Mouse (Mus musculus): ENCODE data around the gene Rarres1. TPM values are rescaled to one million over a fixed set of nuclear protein-coding genes. Genes with fewer than 3 reads are reported as not detected.

Rarres1 gene
- polyA plus RNA-seq, 1 experiment: not detected

GRCm38 (mm10) chr3:67508216-67508892, 7.0 kb downstream of the Rarres1 start:
- H3K79me2 ChIP-seq (ENCODE audit: control insufficient read depth, insufficient read depth): no peaks in the 10 kb centered on the region

GRCm38 (mm10) chr3:67505286-67505685, 10.0 kb downstream of the Rarres1 start:
- Histone ChIP-seq H3ac (ENCODE audit: control insufficient read depth, insufficient read length) (no peak overlapping the region), H3K36me3 (ENCODE audit: control insufficient read depth, insufficient read depth) (no peaks in the 10 kb centered on the region), H3K79me2 (ENCODE audit: control insufficient read depth, insufficient read depth) (no peaks in the 10 kb centered on the region), H3K4me3 (no peak overlapping the region), H3K27me3 (ENCODE audit: control insufficient read depth, insufficient read depth, insufficient read length) (no peaks in the 10 kb centered on the region), H3K4me2 (ENCODE audit: low read depth) (no peak overlapping the region)
- TF ChIP-seq POLR2A (IDR thresholded peaks at IDR 0.05; ENCODE audit: insufficient read length, low read depth) (no peak), SRF (IDR thresholded peaks at IDR 0.05; ENCODE audit: control insufficient read depth, insufficient read length, low read depth) (no peak), MYOG (IDR thresholded peaks at IDR 0.05; ENCODE audit: control insufficient read depth in 1 of 3, insufficient read depth in 1 of 3, insufficient read length in 2 of 3, low read depth in 2 of 3) (no peak), REST (IDR thresholded peaks at IDR 0.05; ENCODE audit: insufficient read depth, insufficient read length) (no peak), TCF12 (IDR thresholded peaks at IDR 0.05; ENCODE audit: insufficient read depth, poor library complexity, severe bottlenecking) (no peak), E2F4 (IDR thresholded peaks at IDR 0.05; ENCODE audit: insufficient read depth) (no peak), MAX (IDR thresholded peaks at IDR 0.05; ENCODE audit: low read depth) (no peak), TCF3 (IDR thresholded peaks at IDR 0.05; ENCODE audit: insufficient read length, low read depth) (no peak), USF1 (IDR thresholded peaks at IDR 0.05; ENCODE audit: low read depth) (no peak), CEBPB (IDR thresholded peaks at IDR 0.05; ENCODE audit: insufficient read depth, poor library complexity, severe bottlenecking) (no peak), MYOD1 (IDR thresholded peaks at IDR 0.05; ENCODE audit: control insufficient read depth in 1 of 3, insufficient read length in 2 of 3, low read depth in 2 of 3) (no peak), POLR2AphosphoS2 (IDR thresholded peaks at IDR 0.05; ENCODE audit: insufficient read length, low read depth) (no peak)

More at GRCm38 (mm10) chr3:67508216-67508892, 7.0 kb downstream of the Rarres1 start:
- Histone ChIP-seq H3K27me3 (ENCODE audit: control insufficient read depth, insufficient read depth, insufficient read length) (no peaks in the 10 kb centered on the region), H3ac (ENCODE audit: control insufficient read depth, insufficient read length) (no peak overlapping the region), H3K36me3 (ENCODE audit: control insufficient read depth, insufficient read depth) (no peaks in the 10 kb centered on the region), H3K4me3 (no peak overlapping the region), H3K4me2 (ENCODE audit: low read depth) (no peak overlapping the region)
- TF ChIP-seq POLR2A (IDR thresholded peaks at IDR 0.05; ENCODE audit: insufficient read length, low read depth) (no peak), MYOG (IDR thresholded peaks at IDR 0.05; ENCODE audit: control insufficient read depth in 1 of 3, insufficient read depth in 1 of 3, insufficient read length in 2 of 3, low read depth in 2 of 3) (no peak), CEBPB (IDR thresholded peaks at IDR 0.05; ENCODE audit: insufficient read depth, poor library complexity, severe bottlenecking) (no peak), REST (IDR thresholded peaks at IDR 0.05; ENCODE audit: insufficient read depth, insufficient read length) (no peak), SRF (IDR thresholded peaks at IDR 0.05; ENCODE audit: control insufficient read depth, insufficient read length, low read depth) (no peak), POLR2AphosphoS2 (IDR thresholded peaks at IDR 0.05; ENCODE audit: insufficient read length, low read depth) (no peak), TCF3 (IDR thresholded peaks at IDR 0.05; ENCODE audit: insufficient read length, low read depth) (no peak), E2F4 (IDR thresholded peaks at IDR 0.05; ENCODE audit: insufficient read depth) (no peak), MAX (IDR thresholded peaks at IDR 0.05; ENCODE audit: low read depth) (no peak), MYOD1 (IDR thresholded peaks at IDR 0.05; ENCODE audit: control insufficient read depth in 1 of 3, insufficient read length in 2 of 3, low read depth in 2 of 3) (no peak), USF1 (IDR thresholded peaks at IDR 0.05; ENCODE audit: low read depth) (no peak), TCF12 (IDR thresholded peaks at IDR 0.05; ENCODE audit: insufficient read depth, poor library complexity, severe bottlenecking) (no peak)

DNA sequence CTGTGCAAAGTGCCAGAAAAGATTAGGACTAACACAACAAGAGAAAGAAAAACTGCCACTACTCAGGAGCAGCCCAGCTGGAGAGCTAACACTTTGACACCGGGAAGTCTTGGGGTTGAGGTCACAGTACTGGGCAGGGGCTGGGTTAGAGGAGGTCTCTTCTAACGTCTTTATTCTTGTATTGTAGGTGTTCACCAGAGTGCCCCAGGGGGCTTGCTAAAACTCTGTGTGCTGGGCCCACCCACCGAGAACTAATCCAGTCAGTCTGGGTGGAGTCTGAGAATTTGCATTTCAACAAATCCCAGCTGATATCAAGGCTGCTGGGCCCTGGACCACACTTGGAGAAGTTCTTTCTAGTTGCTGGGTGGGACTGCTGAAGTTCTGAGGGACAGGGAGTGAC, 11.4 kb downstream of the Rarres1 start:
- H3K4me2 ChIP-seq (ENCODE audit: low read depth): no peak overlapping the region
- no peaks in the 10 kb centered on the region for H3K36me3 ChIP-seq (ENCODE audit: control insufficient read depth, insufficient read depth)
- H3K27me3 ChIP-seq (ENCODE audit: control insufficient read depth, insufficient read depth, insufficient read length): no peaks in the 10 kb centered on the region
- no peak for TF ChIP-seq REST (IDR thresholded peaks at IDR 0.05; ENCODE audit: insufficient read depth, insufficient read length)
- TF ChIP-seq MAX (IDR thresholded peaks at IDR 0.05; ENCODE audit: low read depth): no peak
- no peak for TF ChIP-seq CEBPB (IDR thresholded peaks at IDR 0.05; ENCODE audit: insufficient read depth, poor library complexity, severe bottlenecking)
- TF ChIP-seq E2F4 (IDR thresholded peaks at IDR 0.05; ENCODE audit: insufficient read depth): no peak
- no peak for TF ChIP-seq MYOD1 (IDR thresholded peaks at IDR 0.05; ENCODE audit: control insufficient read depth in 1 of 3, insufficient read length in 2 of 3, low read depth in 2 of 3)
- no peak for TF ChIP-seq SRF (IDR thresholded peaks at IDR 0.05; ENCODE audit: control insufficient read depth, insufficient read length, low read depth)
- no peak for TF ChIP-seq POLR2A (IDR thresholded peaks at IDR 0.05; ENCODE audit: insufficient read length, low read depth)
- TF ChIP-seq TCF12 (IDR thresholded peaks at IDR 0.05; ENCODE audit: insufficient read depth, poor library complexity, severe bottlenecking): no peak
- TF ChIP-seq USF1 (IDR thresholded peaks at IDR 0.05; ENCODE audit: low read depth): no peak
- TF ChIP-seq MYOG (IDR thresholded peaks at IDR 0.05; ENCODE audit: control insufficient read depth in 1 of 3, insufficient read depth in 1 of 3, insufficient read length in 2 of 3, low read depth in 2 of 3): no peak
- TF ChIP-seq TCF3 (IDR thresholded peaks at IDR 0.05; ENCODE audit: insufficient read length, low read depth): no peak
- no peak for TF ChIP-seq POLR2AphosphoS2 (IDR thresholded peaks at IDR 0.05; ENCODE audit: insufficient read length, low read depth)
- no peaks in the 10 kb centered on the region for H3K79me2 ChIP-seq (ENCODE audit: control insufficient read depth, insufficient read depth)
- H3ac ChIP-seq (ENCODE audit: control insufficient read depth, insufficient read length): no peak overlapping the region
- no peak overlapping the region for H3K4me3 ChIP-seq

DNA sequence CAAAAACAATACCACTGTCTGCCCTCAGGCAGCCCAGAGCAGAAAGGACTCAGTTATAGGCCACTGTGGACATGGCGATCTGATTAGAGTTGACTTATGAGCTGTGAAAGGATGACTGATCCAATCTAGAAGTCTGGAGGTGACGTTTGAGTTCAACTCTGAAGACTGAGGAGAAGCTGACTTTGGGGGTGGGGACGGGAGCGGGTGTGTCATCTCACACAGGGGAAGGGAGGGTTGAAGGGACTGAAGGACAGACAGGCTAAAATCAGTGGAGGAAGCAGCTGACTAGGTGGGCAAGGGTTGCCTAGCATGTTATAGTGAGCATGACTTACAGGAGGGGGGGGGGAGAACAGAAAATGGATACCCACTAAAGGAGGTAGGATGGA, 15.9 kb downstream of the Rarres1 start:
- Histone ChIP-seq H3K36me3 (ENCODE audit: control insufficient read depth, insufficient read depth) (no peaks in the 10 kb centered on the region), H3ac (ENCODE audit: control insufficient read depth, insufficient read length) (no peak overlapping the region), H3K79me2 (ENCODE audit: control insufficient read depth, insufficient read depth) (no peaks in the 10 kb centered on the region), H3K27me3 (ENCODE audit: control insufficient read depth, insufficient read depth, insufficient read length) (no peaks in the 10 kb centered on the region), H3K4me2 (ENCODE audit: low read depth) (no peak overlapping the region), H3K4me3 (no peak overlapping the region)
- TF ChIP-seq POLR2A (IDR thresholded peaks at IDR 0.05; ENCODE audit: insufficient read length, low read depth) (no peak), MYOG (IDR thresholded peaks at IDR 0.05; ENCODE audit: control insufficient read depth in 1 of 3, insufficient read depth in 1 of 3, insufficient read length in 2 of 3, low read depth in 2 of 3) (no peak), REST (IDR thresholded peaks at IDR 0.05; ENCODE audit: insufficient read depth, insufficient read length) (no peak), E2F4 (IDR thresholded peaks at IDR 0.05; ENCODE audit: insufficient read depth) (no peak), TCF12 (IDR thresholded peaks at IDR 0.05; ENCODE audit: insufficient read depth, poor library complexity, severe bottlenecking) (no peak), POLR2AphosphoS2 (IDR thresholded peaks at IDR 0.05; ENCODE audit: insufficient read length, low read depth) (no peak), TCF3 (IDR thresholded peaks at IDR 0.05; ENCODE audit: insufficient read length, low read depth) (no peak), MYOD1 (IDR thresholded peaks at IDR 0.05; ENCODE audit: control insufficient read depth in 1 of 3, insufficient read length in 2 of 3, low read depth in 2 of 3) (no peak), USF1 (IDR thresholded peaks at IDR 0.05; ENCODE audit: low read depth) (no peak)
